Mouse (Mus musculus) gastrocnemius, postnatal 14 days (tissue): ENCODE results near the gene Zfand4. TPM values are rescaled to one million over a fixed set of nuclear protein-coding genes. Genes with fewer than 3 reads are reported as not detected.
A peak's percentile ranks its signal among the peaks of the same experiment; 100 is the strongest.
"Not testable (repeated sequence)": the region's sequence is repeated elsewhere in the genome, so short reads cannot be mapped to it uniquely, and the experiment has no call there.

ENCODE experiments used
- DNase-seq: peaks from one replicate; pipeline ENCODE4 v3.0.0; 2021; ENCODE audit warnings: mixed read lengths
- intact Hi-C: fragments of 180-260 bp; cut with DNase I; formaldehyde crosslinking; loops from one replicate; pipeline ENCODE4 v1.15.1; 2025; ENCODE audit warnings: low total_unique reads
- long read RNA-seq, 2 experiments: library from polyadenylated mRNA; stranded (forward); transcript quantifications; one replicate each; pipeline ENCODE4 v2.0.0; 2021
- total RNA-seq, 2 experiments: library from RNA; stranded (reverse); gene quantifications; 2 replicates each; pipeline ENCODE4 v1.2.3; 2021

Gene Zfand4
- total RNA-seq = 1 to 10 TPM in 1 of 2 experiments, under 1 TPM in 1; 0.97 to 1.3 TPM
- long read RNA-seq, experiment 1, partial matches to known transcripts = 0 of 1 reads
- long read RNA-seq, experiment 1, other reads (novel, unspliced or antisense) = 1 of 1 reads
- long read RNA-seq, experiment 2, partial matches to known transcripts = 0 of 1 reads
- long read RNA-seq, experiment 2, other reads (novel, unspliced or antisense) = 1 of 1 reads

- intact Hi-C loops = loop anchor here (10.0 kb wide), 1 partner anchor 161 kb away; no protein-coding TSS in a partner anchor
- DNase-seq = peak; percentile 93
These were observed at the start of gene Zfand4 for GRCm38 (mm10) chr6:116264018-116264651. TSS of gene Zfand4 (plus strand) at chr6:116264222.

GRCm38 (mm10) chr6:116227767-116228166 is 36.3 kb upstream of the Zfand4 start:
- intact Hi-C loops = no loop called here
- no peak for DNase-seq

- intact Hi-C loops = no loop called here
- DNase-seq = peak; percentile 57
These were observed 35.1 kb upstream of the Zfand4 start for GRCm38 (mm10) chr6:116228785-116229525.

GRCm38 (mm10) chr6:116234821-116235220 is 29.2 kb upstream of the Zfand4 start:
- intact Hi-C loops, DNase-seq: not testable (repeated sequence)

GRCm38 (mm10) chr6:116235336-116235735 is 28.7 kb upstream of the Zfand4 start:
- intact Hi-C loops = no loop called here
- no peak for DNase-seq

- DNase-seq = no peak
- intact Hi-C loops = no loop called here
These were observed 25.9 kb upstream of the Zfand4 start for GRCm38 (mm10) chr6:116238083-116238482.

GRCm38 (mm10) chr6:116240371-116240770 is 23.7 kb upstream of the Zfand4 start:
- intact Hi-C loops = no loop called here
- no peak for DNase-seq

GRCm38 (mm10) chr6:116259649-116260048 is 4.4 kb upstream of the Zfand4 start:
- no peak for DNase-seq
- intact Hi-C loops = loop anchor here (10.0 kb wide), 1 partner anchor 165 kb away; no protein-coding TSS in a partner anchor

- no peak for DNase-seq
- intact Hi-C loops = loop anchor here (10.0 kb wide), 1 partner anchor 164 kb away; no protein-coding TSS in a partner anchor
These were observed 3.5 kb upstream of the Zfand4 start for GRCm38 (mm10) chr6:116260481-116260880.

GRCm38 (mm10) chr6:116262824-116263223 is 1.2 kb upstream of the Zfand4 start:
- no peak for DNase-seq
- intact Hi-C loops = loop anchor here (10.0 kb wide), 1 partner anchor 162 kb away; no protein-coding TSS in a partner anchor

GRCm38 (mm10) chr6:116264836-116265235 is 814 bp downstream of the Zfand4 start:
- intact Hi-C loops = loop anchor here (10.0 kb wide), 1 partner anchor 160 kb away; no protein-coding TSS in a partner anchor
- no peak for DNase-seq

GRCm38 (mm10) chr6:116265603-116266002 is 1.6 kb downstream of the Zfand4 start:
- no peak for DNase-seq
- intact Hi-C loops = loop anchor here (10.0 kb wide), 1 partner anchor 159 kb away; no protein-coding TSS in a partner anchor

- intact Hi-C loops = loop anchor here (10.0 kb wide), 1 partner anchor 158 kb away; no protein-coding TSS in a partner anchor
- no peak for DNase-seq
These were observed 2.5 kb downstream of the Zfand4 start for GRCm38 (mm10) chr6:116266273-116267109.

GRCm38 (mm10) chr6:116267110-116267423 is 3.0 kb downstream of the Zfand4 start:
- intact Hi-C loops = loop anchor here (10.0 kb wide), 1 partner anchor 158 kb away; no protein-coding TSS in a partner anchor
- no peak for DNase-seq

- intact Hi-C loops = no loop called here
These were observed 11.7 kb downstream of the Zfand4 start for GRCm38 (mm10) chr6:116275695-116276094.

GRCm38 (mm10) chr6:116278679-116279317 is 14.8 kb downstream of the Zfand4 start:
- no peak for DNase-seq
- intact Hi-C loops = no loop called here

More at GRCm38 (mm10) chr6:116275695-116276094, 11.7 kb downstream of the Zfand4 start:
- no peak for DNase-seq

GRCm38 (mm10) chr6:116281014-116281413 is 17.0 kb downstream of the Zfand4 start:
- intact Hi-C loops = no loop called here
- DNase-seq = no peak

GRCm38 (mm10) chr6:116282546-116282945 is 18.5 kb downstream of the Zfand4 start:
- intact Hi-C loops = no loop called here

GRCm38 (mm10) chr6:116283280-116283679 is 19.3 kb downstream of the Zfand4 start:
- intact Hi-C loops = no loop called here

More at GRCm38 (mm10) chr6:116282546-116282945, 18.5 kb downstream of the Zfand4 start:
- DNase-seq = no peak

More at GRCm38 (mm10) chr6:116283280-116283679, 19.3 kb downstream of the Zfand4 start:
- DNase-seq = no peak
